Mouse (Mus musculus) forebrain, embryonic 10.5 days (tissue): ENCODE results near the gene Cpne2. TPM values are rescaled to one million over a fixed set of nuclear protein-coding genes. Genes with fewer than 3 reads are reported as not detected.

Experiments
- DNase-seq: peaks from one replicate; pipeline ENCODE4 v3.0.0-alpha.2; 2017; ENCODE audit warnings: low spot score; ENCODE audit errors: extremely low spot score
- H3K27ac ChIP-seq: fragments of 300-500 bp; sonication (generic); 2 replicates; pipeline ENCODE4 v1.5.1; 2016; ENCODE audit warnings: mild to moderate bottlenecking
- H3K27me3 ChIP-seq: fragments of 300-500 bp; sonication (generic); 2 replicates; pipeline ENCODE4 v1.6.1; 2016; ENCODE audit warnings: mild to moderate bottlenecking; ENCODE audit not compliant: poor library complexity, severe bottlenecking
- H3K36me3 ChIP-seq: fragments of 300-500 bp; sonication (generic); replicated peaks from 2 replicates; pipeline ENCODE4 v1.6.1; 2016; ENCODE audit warnings: mild to moderate bottlenecking, moderate library complexity
- H3K4me1 ChIP-seq: fragments of 300-500 bp; sonication (generic); 2 replicates; pipeline ENCODE4 v1.6.1; 2016
- H3K4me3 ChIP-seq: fragments of 300-500 bp; sonication (generic); 2 replicates; pipeline ENCODE4 v1.5.1; 2016; ENCODE audit warnings: mild to moderate bottlenecking, moderate library complexity
- H3K9me3 ChIP-seq: fragments of 300-500 bp; sonication (generic); 2 replicates; pipeline ENCODE4 v1.6.1; 2016; ENCODE audit warnings: mild to moderate bottlenecking, moderate library complexity
- WGBS: fragments of 180-500 bp; shearing (Covaris S2); methylation state at CpG from one replicate; pipeline ENCODE4 v1.1.7; 2016; 5-methylcytosine and 5-hydroxymethylcytosine counted together
- polyA plus RNA-seq: library from polyadenylated mRNA; unstranded; fragments of >200 nt; fragmentation: Nextera tagmentation; extraction: Ambion mirVana; gene quantifications from 2 replicates; pipeline ENCODE4 v1.2.1, GENCODE M21; 2016

The Cpne2 gene
- polyA plus RNA-seq, 1 experiment from 2014 or later: 16.3 TPM

DNA sequence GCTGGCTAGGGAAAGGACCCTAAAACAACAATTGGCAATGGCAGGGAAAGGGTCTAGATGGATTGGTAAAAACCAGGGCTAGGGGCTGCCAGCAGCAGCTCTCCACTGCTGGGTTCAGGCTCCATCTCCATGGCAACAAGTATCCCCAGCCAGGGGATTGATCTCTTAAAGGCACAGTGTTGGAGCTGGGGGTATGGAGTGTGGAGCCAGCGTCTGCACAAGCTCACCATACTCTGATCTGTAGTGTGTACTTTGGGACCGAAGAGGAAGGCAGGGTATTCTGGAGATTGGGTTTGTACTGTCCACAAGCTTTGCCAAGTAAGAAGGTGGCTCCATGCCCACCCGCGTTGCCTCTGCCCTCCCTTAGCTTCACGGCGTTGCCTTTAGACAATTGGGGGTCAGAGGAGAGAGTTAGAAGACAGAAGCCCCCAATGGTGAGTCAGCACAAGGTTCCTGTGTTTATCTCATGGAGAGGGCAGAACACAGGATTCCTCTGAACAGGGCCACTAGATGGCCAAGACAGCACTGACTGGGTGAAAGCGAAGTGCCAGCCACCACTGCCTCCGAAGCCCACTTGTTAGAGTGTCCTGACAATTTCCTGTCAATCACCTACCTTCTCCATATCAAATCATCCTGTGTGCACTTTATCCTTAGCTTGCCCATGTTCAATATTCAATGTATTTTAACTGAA lies 34.5 kb downstream of the Cpne2 start:
- Histone ChIP-seq H3K9me3 (no peaks in the 10 kb centered on the region), H3K27ac (peak overlapping the region; percentile 81), H3K4me1 (peaks cover 44% of the 10 kb centered on the region), H3K4me3 (peak overlapping the region; percentile 12; the same call in 1 of the 2 replicates), H3K27me3 (no peaks in the 10 kb centered on the region), H3K36me3 (peaks cover 12% of the 10 kb centered on the region)
- WGBS: 52% methylated on average over 8 of the region's 8 CpGs
- DNase-seq: peak; percentile 47

DNA sequence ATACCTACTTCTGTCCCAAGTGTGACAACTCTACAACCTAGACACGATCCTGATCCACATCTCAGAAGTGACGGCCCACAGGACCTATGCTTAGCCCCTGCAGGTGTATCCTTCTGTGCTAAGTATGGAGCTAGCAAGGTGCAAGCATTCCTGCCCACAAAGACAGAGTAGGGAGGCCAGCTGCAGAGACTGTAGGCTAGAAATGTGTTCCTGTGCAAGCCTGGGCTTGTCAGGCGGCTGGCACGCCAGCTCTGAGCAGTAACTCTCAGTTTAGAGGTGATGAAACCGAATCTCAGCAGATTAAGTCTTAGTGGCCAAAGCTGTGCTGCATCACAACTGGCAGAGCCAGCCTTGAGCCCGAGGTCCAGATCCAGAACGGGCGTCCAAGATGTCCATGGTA lies 35.3 kb downstream of the Cpne2 start:
- H3K4me3 ChIP-seq: no peak overlapping the region
- no peak for DNase-seq
- peaks cover 44% of the 10 kb centered on the region for H3K4me1 ChIP-seq
- peak overlapping the region; percentile 36; the same call in 1 of the 2 replicates for H3K27ac ChIP-seq
- no peaks in the 10 kb centered on the region for H3K9me3 ChIP-seq
- peaks cover 18% of the 10 kb centered on the region for H3K36me3 ChIP-seq
- H3K27me3 ChIP-seq: no peaks in the 10 kb centered on the region
- WGBS: 90% methylated on average over 8 of the region's 8 CpGs

DNA sequence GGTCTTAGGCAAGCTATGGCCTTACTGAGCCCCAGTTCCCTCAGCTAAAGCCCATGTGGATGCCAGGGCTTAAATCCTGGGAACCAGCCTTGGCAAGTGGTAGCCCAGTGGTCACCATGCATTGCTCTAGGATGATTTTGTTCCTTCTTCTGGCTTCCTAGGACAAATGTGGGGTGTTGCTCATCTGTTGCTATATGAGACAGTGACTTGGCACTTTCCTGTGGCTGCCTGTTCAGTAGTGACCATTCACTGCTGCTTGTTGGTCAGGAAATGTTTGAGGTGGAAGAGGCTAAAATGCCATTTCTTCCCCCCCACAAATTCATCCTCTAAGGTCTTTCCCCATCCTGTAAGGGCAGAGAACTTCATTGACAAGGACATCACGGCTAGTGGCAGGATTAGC lies 36.6 kb downstream of the Cpne2 start:
- WGBS: 71% methylated on average over 1 of the region's 1 CpGs
- DNase-seq: no peak
- Histone ChIP-seq H3K4me3 (no peak overlapping the region), H3K36me3 (peaks cover 30% of the 10 kb centered on the region), H3K27ac (0 out of 2 replicates have a peak overlapping the region, but pooled peaks have one; percentile 2), H3K27me3 (no peaks in the 10 kb centered on the region), H3K4me1 (peaks cover 44% of the 10 kb centered on the region), H3K9me3 (no peaks in the 10 kb centered on the region)

DNA sequence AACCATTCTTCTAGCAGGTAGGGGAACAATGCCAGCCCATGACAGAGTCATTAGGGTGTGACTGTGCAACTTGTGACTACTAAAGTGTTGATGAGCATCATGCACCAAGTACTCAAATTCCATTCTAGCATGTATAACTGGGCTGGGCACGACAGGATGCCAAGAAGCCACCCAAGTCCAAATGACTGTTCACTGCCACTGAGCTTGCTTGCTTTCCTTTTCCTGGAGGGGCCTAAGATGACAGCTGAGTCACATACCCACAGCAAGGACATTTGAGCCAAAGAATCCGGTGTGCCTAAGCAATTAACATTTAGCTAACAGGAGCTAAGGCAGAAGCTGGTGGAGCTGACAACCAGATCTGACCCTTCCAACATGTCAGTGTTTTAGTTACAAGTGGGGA lies 39.1 kb downstream of the Cpne2 start:
- Histone ChIP-seq H3K27me3 (no peaks in the 10 kb centered on the region), H3K4me3 (no peak overlapping the region), H3K4me1 (peaks cover 25% of the 10 kb centered on the region), H3K36me3 (peaks cover 51% of the 10 kb centered on the region), H3K27ac (no peak overlapping the region), H3K9me3 (no peaks in the 10 kb centered on the region)
- no peak for DNase-seq
- whole genome bisulfite sequencing: 80% methylated on average over 2 of the region's 2 CpGs

DNA sequence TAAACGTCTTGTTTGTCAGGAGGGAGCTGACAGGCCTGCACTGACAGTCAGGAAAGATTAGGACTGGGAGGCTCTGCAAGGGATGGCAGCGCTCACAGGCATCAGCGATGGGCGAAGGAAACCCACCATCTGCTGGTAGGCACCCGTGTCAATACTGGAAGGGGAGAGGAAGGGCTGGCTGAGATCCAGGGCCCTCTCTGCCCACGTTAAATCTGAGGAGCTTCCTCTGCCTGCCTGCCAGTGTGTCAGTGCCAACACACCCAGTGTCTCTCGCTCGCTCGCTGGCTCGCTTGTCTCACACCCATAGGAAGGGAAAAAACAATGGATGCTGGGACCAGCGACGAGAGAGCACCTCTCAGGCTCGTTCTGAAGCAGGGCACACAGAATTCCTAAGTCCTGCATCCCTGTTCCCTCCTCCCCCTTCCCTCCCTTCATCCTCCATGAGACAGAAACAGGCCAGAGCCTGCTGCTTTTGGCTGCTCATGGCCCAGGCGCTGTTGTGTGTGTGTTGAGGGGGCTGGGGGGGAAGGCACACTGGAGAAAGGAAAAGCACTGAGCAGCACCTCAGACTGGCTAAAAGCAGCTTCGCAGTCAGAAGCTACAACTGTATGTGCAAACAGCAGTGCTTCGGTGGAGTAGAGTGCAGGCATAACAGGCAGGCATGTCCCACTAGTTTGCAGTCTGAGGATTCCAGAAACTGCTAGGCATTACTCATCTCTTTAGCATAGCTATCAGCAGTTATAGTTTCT lies 41.5 kb downstream of the Cpne2 start:
- Histone ChIP-seq H3K36me3 (peaks cover 72% of the 10 kb centered on the region), H3K4me3 (no peak overlapping the region), H3K4me1 (peaks cover 12% of the 10 kb centered on the region; the same call in 1 of the 2 replicates), H3K9me3 (no peaks in the 10 kb centered on the region), H3K27ac (no peak overlapping the region), H3K27me3 (no peaks in the 10 kb centered on the region)
- DNase-seq: no peak
- 92% methylated on average over 16 of the region's 16 CpGs for WGBS

DNA sequence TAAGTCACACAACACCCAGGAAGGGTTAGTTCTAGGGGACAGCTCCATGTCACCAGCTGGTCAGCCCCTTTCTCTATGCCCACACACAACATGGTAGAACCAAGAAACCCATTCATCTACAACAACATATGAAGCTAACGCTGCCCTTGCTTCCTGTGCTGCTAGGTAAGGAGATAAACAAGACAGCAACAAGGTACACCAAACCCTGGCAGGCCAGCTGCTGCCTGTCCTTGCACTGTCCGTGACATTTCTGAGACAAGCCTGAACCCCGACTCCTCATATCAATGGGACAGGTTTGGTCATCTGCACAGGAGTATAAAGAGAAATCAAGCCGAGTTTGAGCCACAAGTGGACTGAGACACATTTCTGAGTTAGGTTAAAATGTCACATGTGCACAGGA lies 42.4 kb downstream of the Cpne2 start:
- H3K36me3 ChIP-seq: peaks cover 79% of the 10 kb centered on the region
- no peaks in the 10 kb centered on the region for H3K9me3 ChIP-seq
- no peaks in the 10 kb centered on the region for H3K27me3 ChIP-seq
- 92% methylated on average over 4 of the region's 4 CpGs for WGBS
- no peak overlapping the region for H3K27ac ChIP-seq
- no peak overlapping the region for H3K4me3 ChIP-seq
- H3K4me1 ChIP-seq: peaks cover 5% of the 10 kb centered on the region; the same call in 1 of the 2 replicates
- no peak for DNase-seq

DNA sequence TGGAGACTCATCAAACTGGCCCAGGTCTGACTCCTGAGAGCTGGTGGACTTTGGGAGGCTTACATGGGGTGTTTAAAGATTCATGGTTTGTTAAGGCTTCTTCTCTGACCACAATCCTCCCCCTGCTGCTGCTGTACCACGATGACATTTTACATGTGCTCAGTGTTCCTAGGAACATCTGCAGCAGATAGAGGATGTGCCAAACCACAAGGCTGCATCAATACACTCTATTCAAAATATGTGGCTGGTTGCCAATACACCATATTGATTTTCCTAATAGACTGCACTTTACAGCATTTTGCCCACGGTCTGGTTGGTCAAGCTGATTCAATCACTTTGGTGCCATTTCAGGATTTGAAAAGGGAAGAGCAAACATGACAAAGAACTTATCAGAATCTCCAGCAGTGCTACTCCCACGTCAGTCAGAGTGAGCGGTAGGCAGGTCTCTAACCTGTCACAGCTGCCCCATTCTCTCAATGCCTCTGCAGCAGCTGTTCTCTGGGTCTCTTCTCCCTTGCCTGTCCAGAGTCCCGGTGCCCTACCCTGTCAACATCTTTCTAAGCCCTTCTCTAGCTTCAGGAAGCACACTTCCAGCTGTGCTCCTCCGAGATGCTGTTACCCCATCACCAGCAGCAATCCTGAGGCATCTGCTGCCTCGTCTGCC lies 49.2 kb downstream of the Cpne2 start:
- DNase-seq: no peak
- H3K27me3 ChIP-seq: no peaks in the 10 kb centered on the region
- no peaks in the 10 kb centered on the region for H3K9me3 ChIP-seq
- WGBS: 87% methylated on average over 7 of the region's 7 CpGs
- H3K4me3 ChIP-seq: no peak overlapping the region
- H3K36me3 ChIP-seq: peaks cover 97% of the 10 kb centered on the region
- H3K4me1 ChIP-seq: no peaks in the 10 kb centered on the region
- H3K27ac ChIP-seq: no peak overlapping the region

DNA sequence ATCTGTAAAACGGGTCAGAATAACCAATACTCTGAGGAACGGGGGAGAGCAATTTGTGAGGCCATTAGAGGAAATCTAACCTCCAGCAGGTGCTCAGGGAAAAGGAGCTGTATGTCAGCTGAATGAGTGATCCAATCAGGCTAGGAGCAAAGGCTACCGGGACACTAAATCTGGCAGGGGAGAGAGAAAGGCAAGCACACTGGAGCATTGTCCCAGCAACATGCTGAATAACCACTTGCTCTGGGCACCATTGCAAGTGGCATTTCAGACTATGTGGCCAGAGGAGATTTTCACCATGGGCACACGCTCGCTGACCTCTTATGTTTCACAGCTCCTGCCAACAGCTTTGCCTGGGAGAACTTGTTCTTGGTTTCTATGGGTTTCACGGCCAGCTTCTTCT lies 49.8 kb downstream of the Cpne2 start:
- H3K9me3 ChIP-seq: no peaks in the 10 kb centered on the region
- DNase-seq: no peak
- WGBS: 93% methylated on average over 6 of the region's 6 CpGs
- peaks cover 97% of the 10 kb centered on the region for H3K36me3 ChIP-seq
- H3K4me1 ChIP-seq: no peaks in the 10 kb centered on the region
- no peak overlapping the region for H3K27ac ChIP-seq
- no peak overlapping the region for H3K4me3 ChIP-seq
- no peaks in the 10 kb centered on the region for H3K27me3 ChIP-seq

DNA sequence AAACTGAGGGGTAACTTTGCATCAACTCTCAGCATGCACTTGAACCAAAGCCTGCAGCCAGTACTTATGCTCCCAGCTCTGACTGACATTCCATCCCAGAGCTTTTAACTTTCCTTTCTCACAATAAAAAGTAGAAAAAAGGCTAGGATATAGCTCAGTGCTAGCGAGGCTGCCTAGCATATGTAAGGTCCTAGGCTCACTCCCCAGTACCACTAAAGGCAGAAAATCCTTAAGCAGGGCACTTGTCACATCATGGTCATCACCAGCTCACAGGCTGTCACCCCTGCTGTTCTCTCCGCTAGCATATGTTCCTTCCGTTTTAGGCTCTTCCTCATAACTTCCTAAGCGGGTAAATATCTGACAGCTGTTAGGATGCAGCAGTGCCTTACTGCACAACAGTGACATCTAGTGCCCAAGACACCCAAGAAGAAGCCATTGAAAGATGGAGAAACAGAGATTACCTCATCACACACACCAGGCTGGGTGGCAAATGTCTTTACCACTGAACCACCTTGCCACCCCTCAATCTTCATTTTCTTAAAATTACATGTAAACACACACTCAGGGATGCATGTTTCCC lies 51.5 kb downstream of the Cpne2 start:
- DNase-seq: no peak
- no peaks in the 10 kb centered on the region for H3K4me1 ChIP-seq
- H3K36me3 ChIP-seq: peaks cover 97% of the 10 kb centered on the region
- H3K4me3 ChIP-seq: no peak overlapping the region
- WGBS: 67% methylated on average over 4 of the region's 4 CpGs
- H3K27ac ChIP-seq: no peak overlapping the region
- no peaks in the 10 kb centered on the region for H3K27me3 ChIP-seq
- H3K9me3 ChIP-seq: no peaks in the 10 kb centered on the region

DNA sequence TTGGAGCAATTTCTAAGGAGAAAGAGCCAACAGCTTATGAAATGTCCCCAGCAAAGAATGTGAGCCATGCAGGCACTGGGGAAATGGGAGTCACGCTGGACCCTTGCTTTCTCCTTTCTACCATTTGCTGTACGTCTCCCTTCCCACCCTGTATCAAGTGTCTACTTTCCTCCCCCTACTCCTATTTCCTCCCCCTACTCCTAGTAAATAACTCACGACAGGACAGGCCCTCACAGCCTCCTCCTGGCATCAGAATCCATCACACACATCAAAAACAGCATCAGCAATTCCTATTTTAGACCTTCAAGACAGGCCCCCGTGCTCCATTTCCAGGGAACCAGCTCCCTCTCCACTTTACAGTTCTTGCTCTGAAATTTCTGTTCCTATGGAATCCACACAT lies 58.9 kb downstream of the Cpne2 start:
- H3K4me3 ChIP-seq: no peak overlapping the region
- DNase-seq: no peak
- H3K36me3 ChIP-seq: peaks cover 41% of the 10 kb centered on the region
- no peaks in the 10 kb centered on the region for H3K4me1 ChIP-seq
- no peaks in the 10 kb centered on the region for H3K27me3 ChIP-seq
- no peak overlapping the region for H3K27ac ChIP-seq
- 89% methylated on average over 4 of the region's 4 CpGs for WGBS
- H3K9me3 ChIP-seq: no peaks in the 10 kb centered on the region

DNA sequence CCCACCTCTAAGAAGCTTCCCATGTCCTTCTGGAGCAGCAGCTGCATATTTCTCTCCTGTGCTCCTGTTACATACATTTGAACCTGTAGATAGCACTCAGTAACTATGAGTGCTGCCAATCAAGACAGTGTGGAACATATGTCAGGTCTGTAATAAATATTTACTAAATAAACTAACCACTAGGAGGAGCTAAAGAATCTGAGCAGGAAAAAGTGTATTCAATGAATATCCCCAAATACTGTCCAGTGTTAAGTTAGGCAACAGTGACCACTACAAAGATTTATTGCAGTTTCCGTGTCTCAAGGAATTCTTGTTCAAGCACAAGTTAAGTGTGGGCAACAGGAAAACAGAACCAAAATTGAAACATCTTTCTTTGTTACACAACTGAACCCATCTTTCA lies 61.4 kb downstream of the Cpne2 start:
- 85% methylated on average over 1 of the region's 1 CpGs for WGBS
- no peak overlapping the region for H3K27ac ChIP-seq
- no peaks in the 10 kb centered on the region for H3K9me3 ChIP-seq
- no peak overlapping the region for H3K4me3 ChIP-seq
- H3K36me3 ChIP-seq: peaks cover 16% of the 10 kb centered on the region
- H3K27me3 ChIP-seq: no peaks in the 10 kb centered on the region
- no peaks in the 10 kb centered on the region for H3K4me1 ChIP-seq
- DNase-seq: no peak

DNA sequence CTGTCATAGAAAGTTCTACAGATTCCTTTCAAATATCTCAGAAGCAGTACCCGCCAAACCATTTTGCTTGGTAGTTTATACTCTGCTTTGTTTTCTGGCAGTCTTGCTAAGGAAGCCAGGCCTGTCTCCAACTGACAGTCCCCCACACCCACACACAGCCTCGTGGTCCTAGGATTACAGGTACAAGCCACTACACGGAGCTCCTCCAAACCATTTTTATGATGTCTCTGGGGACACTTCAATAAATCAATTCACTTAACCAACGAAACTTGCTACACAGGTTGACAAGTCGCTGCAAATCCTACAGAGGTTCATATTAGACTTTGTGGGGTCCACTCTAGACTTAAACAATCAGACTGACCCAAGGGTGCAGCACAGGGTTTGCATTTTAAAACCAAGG lies 67.7 kb downstream of the Cpne2 start:
- no peak for DNase-seq
- Histone ChIP-seq H3K4me3 (peak overlapping the region; percentile 69), H3K36me3 (peaks cover 4% of the 10 kb centered on the region; the same call in 1 of the 2 replicates), H3K27me3 (no peaks in the 10 kb centered on the region), H3K27ac (peak overlapping the region; percentile 93), H3K4me1 (peaks cover 31% of the 10 kb centered on the region), H3K9me3 (no peaks in the 10 kb centered on the region)
- WGBS: 35% methylated on average over 5 of the region's 5 CpGs
